Mouse (Mus musculus): ENCODE measurements around the gene Nlrp1b.

DNA sequence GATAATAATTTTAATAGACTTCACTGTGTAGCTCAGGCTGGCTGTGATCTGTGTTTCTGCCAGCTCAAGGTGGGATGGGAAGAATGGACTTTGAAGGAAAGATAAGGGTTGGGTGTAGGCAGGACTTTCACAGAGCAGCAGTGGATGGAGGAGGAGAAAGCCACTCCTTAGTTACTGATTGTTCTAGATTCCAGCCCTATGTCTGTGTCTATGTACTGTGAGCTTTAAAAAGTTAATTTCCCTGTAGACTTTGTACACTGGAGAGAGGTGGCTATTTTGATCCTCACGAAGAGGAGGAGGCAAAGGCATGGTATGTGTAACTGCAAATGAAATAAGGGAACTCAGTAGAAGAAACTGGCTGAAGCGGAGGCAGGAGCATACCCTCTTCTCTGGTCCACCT, 31.2 kb downstream of the Nlrp1b start:
- no peak for TF ChIP-seq CTCF (IDR thresholded peaks at IDR 0.05; ENCODE audit: low read depth, low read length)
- TF ChIP-seq POLR2A (IDR thresholded peaks at IDR 0.05; ENCODE audit: extremely low read depth, insufficient read depth, low read length), result no peak
